Mouse (Mus musculus) cerebellum, adult 2 months (tissue): ENCODE results near the gene Hspb1.

Experiments
- CTCF ChIP-seq: fragments of 200-500 bp; IDR thresholded peaks from 2 replicates; pipeline ENCODE4 v1.5.1; 2011; ENCODE audit warnings: low read depth, mild to moderate bottlenecking, control low read depth, low read length, moderate library complexity, borderline replicate concordance; ENCODE audit not compliant: insufficient read depth
- POLR2A ChIP-seq: fragments of 200-500 bp; IDR thresholded peaks from 2 replicates; pipeline ENCODE4 v1.6.1; 2011; ENCODE audit warnings: low read length, control low read depth, borderline replicate concordance; ENCODE audit not compliant: insufficient read depth

- TF ChIP-seq CTCF (no peak), POLR2A (no peak)
Observed at GRCm38 (mm10) chr5:135935641-135936190, 48.0 kb downstream of the Hspb1 start.
